Mouse (Mus musculus): Measurements from ENCODE around the gene Spop. TPM values are rescaled to one million over a fixed set of nuclear protein-coding genes. Genes with fewer than 3 reads are reported as not detected.

Gene Spop
- polyA plus RNA-seq, 1 experiment, result 124 TPM

- H3K27ac ChIP-seq (ENCODE audit: insufficient read depth, low read depth, low read length), result no peak overlapping the region
- peaks cover 2% of the 10 kb centered on the region; the same call in 1 of the 2 replicates for H3K4me1 ChIP-seq (ENCODE audit: control insufficient read depth, insufficient read depth, low read length)
- peak; percentile 95 for TF ChIP-seq CTCF (IDR thresholded peaks at IDR 0.05; ENCODE audit: low read depth, low read length)
- TF ChIP-seq POLR2A (IDR thresholded peaks at IDR 0.05; ENCODE audit: borderline replicate concordance, low read depth, low read length), result no peak
- H3K4me3 ChIP-seq (ENCODE audit: insufficient read depth, low read length), result peak overlapping the region; percentile 57
Observed at GRCm38 (mm10) chr11:95520456-95521072, 106.7 kb downstream of the Spop start.

GRCm38 (mm10) chr11:95521563-95521962 lies 107.7 kb downstream of the Spop start:
- H3K4me1 ChIP-seq (ENCODE audit: control insufficient read depth, insufficient read depth, low read length), result peaks cover 2% of the 10 kb centered on the region; the same call in 1 of the 2 replicates
- peak overlapping the region; percentile 22 for H3K4me3 ChIP-seq (ENCODE audit: insufficient read depth, low read length)
- H3K27ac ChIP-seq (ENCODE audit: insufficient read depth, low read depth, low read length), result no peak overlapping the region
- peak; percentile 79 for TF ChIP-seq CTCF (IDR thresholded peaks at IDR 0.05; ENCODE audit: low read depth, low read length)
- no peak for TF ChIP-seq POLR2A (IDR thresholded peaks at IDR 0.05; ENCODE audit: borderline replicate concordance, low read depth, low read length)

- no peak overlapping the region for H3K27ac ChIP-seq (ENCODE audit: insufficient read depth, low read depth, low read length)
- TF ChIP-seq CTCF (IDR thresholded peaks at IDR 0.05; ENCODE audit: low read depth, low read length) (no peak), POLR2A (IDR thresholded peaks at IDR 0.05; ENCODE audit: borderline replicate concordance, low read depth, low read length) (no peak)
- H3K4me1 ChIP-seq (ENCODE audit: control insufficient read depth, insufficient read depth, low read length), result no peaks in the 10 kb centered on the region
- H3K4me3 ChIP-seq (ENCODE audit: insufficient read depth, low read length), result no peak overlapping the region
Observed at GRCm38 (mm10) chr11:95527307-95527706, 113.4 kb downstream of the Spop start.

- Histone ChIP-seq H3K27ac (ENCODE audit: insufficient read depth, low read depth, low read length) (no peak overlapping the region), H3K4me3 (ENCODE audit: insufficient read depth, low read length) (no peak overlapping the region), H3K4me1 (ENCODE audit: control insufficient read depth, insufficient read depth, low read length) (no peaks in the 10 kb centered on the region)
- TF ChIP-seq CTCF (IDR thresholded peaks at IDR 0.05; ENCODE audit: low read depth, low read length), result no peak
- no peak for TF ChIP-seq POLR2A (IDR thresholded peaks at IDR 0.05; ENCODE audit: borderline replicate concordance, low read depth, low read length)
Observed at GRCm38 (mm10) chr11:95528231-95528630, 114.4 kb downstream of the Spop start.

- no peak overlapping the region for H3K4me3 ChIP-seq (ENCODE audit: insufficient read depth, low read length)
- no peak overlapping the region for H3K27ac ChIP-seq (ENCODE audit: insufficient read depth, low read depth, low read length)
- no peaks in the 10 kb centered on the region for H3K4me1 ChIP-seq (ENCODE audit: control insufficient read depth, insufficient read depth, low read length)
- TF ChIP-seq POLR2A (IDR thresholded peaks at IDR 0.05; ENCODE audit: borderline replicate concordance, low read depth, low read length), result no peak
- no peak for TF ChIP-seq CTCF (IDR thresholded peaks at IDR 0.05; ENCODE audit: low read depth, low read length)
Observed at GRCm38 (mm10) chr11:95532353-95533072, 118.6 kb downstream of the Spop start.

GRCm38 (mm10) chr11:95533484-95534160 lies 119.7 kb downstream of the Spop start:
- Histone ChIP-seq H3K4me1 (ENCODE audit: control insufficient read depth, insufficient read depth, low read length) (no peaks in the 10 kb centered on the region), H3K27ac (ENCODE audit: insufficient read depth, low read depth, low read length) (no peak overlapping the region), H3K4me3 (ENCODE audit: insufficient read depth, low read length) (no peak overlapping the region)
- peak; percentile 96 for TF ChIP-seq CTCF (IDR thresholded peaks at IDR 0.05; ENCODE audit: low read depth, low read length)
- TF ChIP-seq POLR2A (IDR thresholded peaks at IDR 0.05; ENCODE audit: borderline replicate concordance, low read depth, low read length), result no peak

- no peak overlapping the region for H3K27ac ChIP-seq (ENCODE audit: insufficient read depth, low read depth, low read length)
- TF ChIP-seq POLR2A (IDR thresholded peaks at IDR 0.05; ENCODE audit: borderline replicate concordance, low read depth, low read length) (no peak), CTCF (IDR thresholded peaks at IDR 0.05; ENCODE audit: low read depth, low read length) (no peak)
- no peaks in the 10 kb centered on the region for H3K4me1 ChIP-seq (ENCODE audit: control insufficient read depth, insufficient read depth, low read length)
- no peak overlapping the region for H3K4me3 ChIP-seq (ENCODE audit: insufficient read depth, low read length)
Observed at GRCm38 (mm10) chr11:95538378-95539104, 124.7 kb downstream of the Spop start.

GRCm38 (mm10) chr11:95540637-95541385 lies 126.9 kb downstream of the Spop start:
- Histone ChIP-seq H3K4me1 (ENCODE audit: control insufficient read depth, insufficient read depth, low read length) (no peaks in the 10 kb centered on the region), H3K4me3 (ENCODE audit: insufficient read depth, low read length) (no peak overlapping the region), H3K27ac (ENCODE audit: insufficient read depth, low read depth, low read length) (no peak overlapping the region)
- no peak for TF ChIP-seq POLR2A (IDR thresholded peaks at IDR 0.05; ENCODE audit: borderline replicate concordance, low read depth, low read length)

Other genes starting within 250 kb of the Spop start
- gene Tac4, start 152.6 kb upstream of the Spop start, polyA plus RNA-seq (2012; ENCODE audit: insufficient read depth, insufficient read length, missing spikeins), result not detected in 2 replicates
- 41.2 and 41.7 TPM in 2 replicates for gene Kat7, start 103.8 kb upstream of the Spop start, polyA plus RNA-seq (2012; ENCODE audit: insufficient read depth, insufficient read length, missing spikeins)
- gene Fam117a, start 77.1 kb upstream of the Spop start, polyA plus RNA-seq (2012; ENCODE audit: insufficient read depth, insufficient read length, missing spikeins), result 3.3 and 3.4 TPM in 2 replicates
- 35.9 and 40.1 TPM in 2 replicates for gene Slc35b1, start 29.4 kb upstream of the Spop start, polyA plus RNA-seq (2012; ENCODE audit: insufficient read depth, insufficient read length, missing spikeins)
- gene Nxph3, start 100.5 kb downstream of the Spop start, polyA plus RNA-seq (2012; ENCODE audit: insufficient read depth, insufficient read length, missing spikeins), result not detected in 2 replicates
- gene Ngfr, start 173.7 kb downstream of the Spop start, polyA plus RNA-seq (2012; ENCODE audit: insufficient read depth, insufficient read length, missing spikeins), result not detected in 2 replicates

Data from bone marrow macrophage, adult 2 months (primary cell).